Mouse (Mus musculus) olfactory bulb, adult 2 months (tissue): ENCODE measurements at regions not wholly inside any gene's neighbourhood (a gene's known extent, or its start where the extent isn't known, plus 50 kb on each side); places are given as distances from the start of the nearest gene placed in this dataset.

Source experiments
- CTCF ChIP-seq: fragments of 200-500 bp; IDR thresholded peaks from 2 replicates; pipeline ENCODE4 v1.5.1; 2012; ENCODE audit warnings: low read depth, mild to moderate bottlenecking, low read length, moderate library complexity; ENCODE audit not compliant: insufficient read depth
- POLR2A ChIP-seq: fragments of 200-500 bp; IDR thresholded peaks from 2 replicates; pipeline ENCODE4 v1.6.1; 2012; ENCODE audit warnings: mild to moderate bottlenecking, low read depth, low read length, moderate library complexity; ENCODE audit not compliant: insufficient read depth

DNA sequence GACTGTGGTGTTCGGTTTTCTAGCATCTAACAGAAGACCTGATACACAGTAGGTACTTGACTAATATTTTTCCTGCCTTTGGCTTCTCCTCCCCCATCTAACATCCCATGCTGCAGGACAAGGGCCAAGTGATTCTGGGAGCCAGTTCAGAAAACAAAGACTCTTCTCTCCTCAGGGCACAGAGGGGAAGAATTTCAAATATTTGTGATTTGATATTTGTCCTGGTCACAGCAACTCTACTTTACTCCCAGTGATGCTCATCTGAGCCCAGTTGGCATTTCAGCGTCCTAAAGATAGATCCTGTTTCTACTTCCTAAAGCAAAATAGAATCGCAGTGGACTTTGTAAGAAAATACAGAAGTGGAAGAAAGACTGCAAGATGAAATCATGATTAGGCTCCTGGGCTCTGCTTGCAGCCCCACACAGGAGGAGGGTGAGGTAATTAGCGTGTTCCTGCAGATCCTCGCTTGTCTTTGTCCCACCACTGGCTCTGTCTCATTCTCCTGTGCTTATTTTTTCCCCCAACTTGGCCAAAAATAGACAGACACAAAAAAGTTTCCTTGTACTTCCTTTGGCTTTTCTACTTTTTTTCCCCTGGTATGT is 84.6 kb upstream of the Mkln1 start:
- TF ChIP-seq POLR2A = no peak
- no peak for TF ChIP-seq CTCF
